Mouse (Mus musculus) frontal cortex, postnatal 14 days (tissue): ENCODE data around the gene Fam129a.
"Not testable (repeated sequence)": the region's sequence is repeated elsewhere in the genome, so short reads cannot be mapped to it uniquely, and the experiment has no call there.

ENCODE experiments used
- DNase-seq, 2 experiments: peaks; one replicate each; pipeline ENCODE4 v3.0.0; 2022; ENCODE audit warnings: low spot score in 2 of 2

Gene Fam129a

GRCm38 (mm10) chr1:151664837-151665431, 93.9 kb downstream of the Fam129a start:
- no peak for DNase-seq

GRCm38 (mm10) chr1:151667351-151668074, 96.5 kb downstream of the Fam129a start:
- no peak for DNase-seq

GRCm38 (mm10) chr1:151670006-151670591, 99.1 kb downstream of the Fam129a start:
- DNase-seq = no peak

- no peak for DNase-seq
Observed at GRCm38 (mm10) chr1:151675684-151676083, 104.7 kb downstream of the Fam129a start.

- no peak for DNase-seq
Observed at GRCm38 (mm10) chr1:151677185-151677809, 106.3 kb downstream of the Fam129a start.

- no peak for DNase-seq
Observed at GRCm38 (mm10) chr1:151677975-151678374, 107.0 kb downstream of the Fam129a start.

GRCm38 (mm10) chr1:151679153-151679552, 108.2 kb downstream of the Fam129a start:
- no peak for DNase-seq

- DNase-seq = no peak
Observed at GRCm38 (mm10) chr1:151679883-151680613, 109.1 kb downstream of the Fam129a start.

- no peak for DNase-seq
Observed at GRCm38 (mm10) chr1:151680971-151681370, 110.0 kb downstream of the Fam129a start.

- no peak for DNase-seq
Observed at GRCm38 (mm10) chr1:151682896-151683295, 111.9 kb downstream of the Fam129a start.

GRCm38 (mm10) chr1:151684451-151684892, 113.5 kb downstream of the Fam129a start:
- no peak for DNase-seq

- DNase-seq = no peak
Observed at GRCm38 (mm10) chr1:151684978-151685377, 114.0 kb downstream of the Fam129a start.

GRCm38 (mm10) chr1:151685666-151686309, 114.8 kb downstream of the Fam129a start:
- no peak for DNase-seq

GRCm38 (mm10) chr1:151686696-151687095, 115.7 kb downstream of the Fam129a start:
- DNase-seq = no peak

GRCm38 (mm10) chr1:151689032-151689431, 118.0 kb downstream of the Fam129a start:
- no peak for DNase-seq

- no peak for DNase-seq
Observed at GRCm38 (mm10) chr1:151689561-151689960, 118.6 kb downstream of the Fam129a start.

- no peak for DNase-seq
Observed at GRCm38 (mm10) chr1:151690061-151690460, 119.1 kb downstream of the Fam129a start.

GRCm38 (mm10) chr1:151690583-151691193, 119.7 kb downstream of the Fam129a start:
- no peak for DNase-seq

- DNase-seq = not testable (repeated sequence)
Observed at GRCm38 (mm10) chr1:151692867-151693266, 121.9 kb downstream of the Fam129a start.

- DNase-seq = no peak
Observed at GRCm38 (mm10) chr1:151696751-151697150, 125.8 kb downstream of the Fam129a start.
